ENCODE assay signal across 8 mouse cellular contexts in the genomic region with DNA sequence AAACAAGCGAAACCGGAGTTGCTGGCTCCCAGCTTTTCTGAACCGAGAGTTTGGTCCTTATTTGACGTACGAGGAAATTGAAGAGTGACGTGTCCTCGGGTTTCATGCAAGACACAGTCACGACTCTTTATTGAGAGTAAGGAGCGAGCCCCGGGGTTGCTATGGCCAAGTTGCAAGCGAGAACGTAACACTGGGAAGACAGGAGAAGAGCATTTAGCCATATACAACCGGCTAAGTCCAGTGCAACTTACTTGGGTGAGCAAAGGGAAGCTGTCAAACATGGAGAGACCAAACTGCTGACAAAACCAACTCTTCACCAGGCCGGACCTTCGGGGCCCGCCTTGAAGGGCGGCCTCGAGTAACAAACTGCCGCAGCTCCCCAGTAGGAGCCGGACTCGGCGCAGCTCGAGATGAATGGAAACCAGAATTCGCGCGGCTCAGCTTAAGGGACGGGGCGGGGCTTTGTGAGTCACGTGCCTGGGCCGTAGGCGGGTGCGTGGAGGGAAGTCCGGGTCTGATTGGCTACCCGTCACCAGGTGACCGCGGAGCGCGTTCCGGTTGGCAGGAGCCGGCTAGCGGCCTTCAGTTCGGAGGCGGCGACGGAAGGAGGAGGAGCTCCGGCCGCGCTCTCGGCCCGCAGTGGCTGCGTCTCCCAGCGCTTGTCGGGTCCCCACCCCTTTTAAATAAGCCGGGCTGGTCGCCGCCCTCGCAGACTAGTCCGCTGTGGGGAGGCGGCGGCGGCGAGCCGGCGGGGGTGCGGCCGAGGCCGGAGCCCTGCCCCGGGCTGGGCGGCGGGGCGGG. TPM values are rescaled to one million over a fixed set of nuclear protein-coding genes. Genes with fewer than 3 reads are reported as not detected.
DNase-seq lines count a peak whose midpoint lies in the region; ATAC-seq lines count a peak whose summit lies in the region.

Gene Ccnyl1, plus strand, starts transcription at position 243 of the 801 bp plus-strand sequence.

- no peaks in the 10 kb centered on the region for H3K4me1 ChIP-seq in hindbrain, embryonic 11.5 days (replicated peaks; ENCODE audit: control insufficient read depth, insufficient read depth, low read length)

- peak within 1 kb of the TSS; percentile 77 for H3K27ac ChIP-seq in hindbrain, embryonic 11.5 days (ENCODE audit: low read depth, low read length)

- H3K36me3 ChIP-seq in hindbrain, embryonic 11.5 days (ENCODE audit: control insufficient read depth, insufficient read depth, low read length), result no peaks in the 10 kb centered on the region

- DNase-seq in Muller cell, postnatal 12 days (ENCODE audit: inconsistent ontology term), result peak; percentile 99
- peak; percentile 99 for DNase-seq in cerebellum, adult 9-11 months
- peak; percentile 98 to 99 for DNase-seq in frontal cortex, adult 2 months (ENCODE audit: extremely low spot score in 1 of 2, low spot score in 1 of 2)
- peak; percentile 97 for DNase-seq in hindbrain, embryonic 11.5 days (ENCODE audit: low spot score)
- DNase-seq in layer of hippocampus, postnatal 10 days (ENCODE audit: low spot score in 2 of 2), result peak; percentile 98 to 99
- DNase-seq in lung, postnatal 10 days, result peak; percentile 99
- DNase-seq in ovary, postnatal 36 days (ENCODE audit: low spot score), result peak; percentile 98
- peak; percentile 98 for DNase-seq in thymus, postnatal 25 days

- peak within 1 kb of the TSS; percentile 79 for H3K4me2 ChIP-seq in hindbrain, embryonic 11.5 days (replicated peaks; ENCODE audit: low read depth, low read length)

- no peaks in the 10 kb centered on the region for H3K27me3 ChIP-seq in hindbrain, embryonic 11.5 days (ENCODE audit: control insufficient read depth, insufficient read depth, low read length)

- peak within 1 kb of the TSS; percentile 82 for H3K9ac ChIP-seq in hindbrain, embryonic 11.5 days (ENCODE audit: low read depth, low read length)

- WGBS in hindbrain, embryonic 11.5 days, result under 1% methylated on average over 47 of the region's 71 CpGs

- peak within 1 kb of the TSS; percentile 95 for H3K4me3 ChIP-seq in hindbrain, embryonic 11.5 days (ENCODE audit: low read depth, low read length)

- no peaks in the 10 kb centered on the region for H3K9me3 ChIP-seq in hindbrain, embryonic 11.5 days (ENCODE audit: control insufficient read depth, low read length)

- ATAC-seq in hindbrain, embryonic 11.5 days (ENCODE audit: low FRiP score), result peak; percentile 99

RNA-seq across cellular contexts. Expression of gene Ccnyl1, which starts in this region (rescaled TPM):
- 26.5 and 28.3 TPM in 2 replicates for polyA plus RNA-seq in frontal cortex, adult 2 months (2012; rRNA removed)
- polyA plus RNA-seq in hindbrain, embryonic 11.5 days (2014; fragmentation: Nextera tagmentation; extraction: Ambion mirVana), result 11.5 and 13.4 TPM in 2 replicates
- 10 to 100 TPM; 23.4 to 25.0 TPM for total RNA-seq in layer of hippocampus, postnatal 10 days (2021)

Comparison
In these comparisons a context has a peak if more than half of its experiments do, and no peak if none do; other contexts are left out.
1. Peak in every context shown above with its lines: DNase-seq, ATAC-seq, H3K4me3 ChIP-seq and H3K27ac ChIP-seq.